Mouse (Mus musculus): ENCODE results near the gene Erich4. TPM values are rescaled to one million over a fixed set of nuclear protein-coding genes. Genes with fewer than 3 reads are reported as not detected.

Gene Erich4
- polyA plus RNA-seq (2015; fragmentation: Nextera tagmentation; extraction: Ambion mirVana): 10.1 and 11.2 TPM in 2 replicates

DNA sequence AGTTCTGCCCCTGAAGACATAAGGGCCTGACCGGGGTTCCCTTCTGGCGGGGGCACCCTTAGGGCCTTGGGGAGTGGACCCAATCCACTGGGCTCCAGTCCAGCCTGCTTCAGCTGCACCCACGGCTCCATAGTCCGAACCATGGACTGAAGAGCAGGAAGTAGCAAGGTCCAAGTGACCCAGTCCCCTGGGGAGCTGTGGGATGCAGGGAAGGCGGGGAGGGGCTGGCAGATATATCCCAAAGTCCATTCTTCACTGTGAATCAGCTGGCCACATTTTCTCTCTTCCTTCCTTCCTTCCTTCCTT lies at the start of gene Erich4:
Gene Erich4 (minus strand): TSS at position 187 of the 306 bp plus-strand sequence.
- Histone ChIP-seq H3K9ac (ENCODE audit: low read depth, low read length) (no peak within 1 kb of the TSS), H3K4me3 (replicated peaks; ENCODE audit: low read depth, low read length) (no peak within 1 kb of the TSS), H3K4me1 (replicated peaks; ENCODE audit: insufficient read depth, low read length) (0 out of 2 replicates have a peak, but pooled peaks cover 6% of the 10 kb centered on the region), H3K9me3 (replicated peaks; ENCODE audit: low read length) (no peaks in the 10 kb centered on the region), H3K27ac (0 out of 2 replicates have a peak within 1 kb of the TSS, but pooled peaks have one; percentile 25), H3K27me3 (ENCODE audit: insufficient read depth, low read length) (no peaks in the 10 kb centered on the region), H3K36me3 (ENCODE audit: insufficient read depth, low read length) (no peaks in the 10 kb centered on the region), H3K4me2 (ENCODE audit: low read length) (no peak within 1 kb of the TSS)
- ATAC-seq (replicated peaks; ENCODE audit: low FRiP score, low read depth): peak; percentile 70
- peak; percentile 15 for DNase-seq (ENCODE audit: low spot score)
- no peak for TF ChIP-seq CTCF (IDR thresholded peaks at IDR 0.05; ENCODE audit: low read depth)
- WGBS: 69% methylated on average over 5 of the region's 5 CpGs

DNA sequence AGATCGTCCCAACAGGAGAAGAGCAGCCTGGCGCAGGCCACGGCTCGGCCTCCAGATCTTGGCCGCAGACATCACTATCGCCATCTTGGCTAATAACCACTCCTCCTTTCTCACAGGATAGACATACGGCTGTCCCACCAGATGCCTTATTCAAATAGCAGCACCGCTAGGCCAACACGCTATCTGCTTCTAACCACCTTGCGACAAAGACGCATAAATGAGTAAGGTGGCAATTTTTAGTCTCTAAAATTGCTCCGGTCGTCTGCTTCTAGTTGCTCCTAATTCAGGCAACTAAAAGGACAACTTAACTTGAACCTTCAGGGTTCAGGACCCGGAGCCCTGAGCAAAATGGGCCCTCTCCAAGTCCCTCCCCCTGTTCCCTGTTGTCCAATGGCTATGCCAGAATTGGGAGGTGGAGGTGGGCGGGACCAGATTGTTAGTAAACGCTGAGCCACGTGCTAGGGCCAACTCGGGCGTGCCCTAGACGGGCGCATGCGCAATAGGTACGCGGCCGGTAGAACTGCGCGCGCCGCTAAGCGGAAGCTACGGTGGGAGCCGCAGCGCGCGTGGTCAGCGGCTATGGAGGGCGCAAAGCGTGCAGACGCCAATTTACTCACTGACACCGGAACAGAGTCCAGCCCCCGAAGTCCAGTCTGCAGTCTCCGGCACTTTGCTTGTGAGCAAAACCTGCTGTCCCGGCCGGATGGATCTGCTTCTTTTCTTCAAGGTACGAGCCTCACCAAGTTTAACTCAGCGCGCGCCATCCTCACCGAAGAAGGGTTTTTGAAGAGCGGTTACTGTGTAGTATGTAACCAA lies 43.2 kb upstream of the Erich4 start, which contains the start of the genes Bckdha and Exosc5:
Gene Bckdha (minus strand): TSS at position 325 of the 816 bp plus-strand sequence.
Gene Exosc5 (plus strand): TSS at position 508 of the 816 bp plus-strand sequence.
- ATAC-seq (replicated peaks; ENCODE audit: low FRiP score, low read depth): peak; percentile 99
- Histone ChIP-seq H3K4me1 (replicated peaks; ENCODE audit: insufficient read depth, low read length) (0 out of 2 replicates have a peak, but pooled peaks cover 4% of the 10 kb centered on the region), H3K27ac (peak within 1 kb of the TSS; percentile 85), H3K27me3 (ENCODE audit: insufficient read depth, low read length) (no peaks in the 10 kb centered on the region), H3K36me3 (ENCODE audit: insufficient read depth, low read length) (peaks cover 4% of the 10 kb centered on the region; the same call in 1 of the 2 replicates), H3K4me2 (ENCODE audit: low read length) (peak within 1 kb of the TSS; percentile 84), H3K9me3 (replicated peaks; ENCODE audit: low read length) (no peaks in the 10 kb centered on the region), H3K9ac (ENCODE audit: low read depth, low read length) (peak within 1 kb of the TSS; percentile 73), H3K4me3 (replicated peaks; ENCODE audit: low read depth, low read length) (peak within 1 kb of the TSS; percentile 59)
- WGBS: under 1% methylated on average over 50 of the region's 50 CpGs
- TF ChIP-seq CTCF (IDR thresholded peaks at IDR 0.05; ENCODE audit: low read depth): no peak
- DNase-seq (ENCODE audit: low spot score): peak; percentile 100

DNA sequence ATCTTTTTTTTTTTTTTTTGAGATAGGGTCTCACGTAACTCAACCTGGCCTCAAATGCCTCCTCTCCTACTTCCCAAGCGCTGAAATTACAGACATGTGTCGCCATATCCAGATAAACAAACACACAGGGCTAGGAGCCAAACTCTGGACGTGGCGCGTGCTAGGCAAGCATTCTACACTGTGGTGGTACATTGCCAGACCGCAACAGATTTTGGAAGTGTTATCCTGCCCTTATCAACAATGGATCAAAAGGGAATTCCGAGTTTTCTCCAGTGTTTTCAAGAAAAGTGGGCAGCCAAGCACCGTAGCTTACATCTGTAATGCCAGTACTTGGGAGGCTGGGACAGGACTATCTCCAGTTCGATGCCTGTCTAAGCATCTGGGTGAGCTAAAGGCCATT lies 42.1 kb upstream of the Erich4 start:
- Histone ChIP-seq H3K27me3 (ENCODE audit: insufficient read depth, low read length) (no peaks in the 10 kb centered on the region), H3K4me1 (replicated peaks; ENCODE audit: insufficient read depth, low read length) (0 out of 2 replicates have a peak, but pooled peaks cover 4% of the 10 kb centered on the region), H3K4me2 (ENCODE audit: low read length) (peak overlapping the region; percentile 66), H3K27ac (peak overlapping the region; percentile 85; the same call in 1 of the 2 replicates), H3K36me3 (ENCODE audit: insufficient read depth, low read length) (no peaks in the 10 kb centered on the region), H3K9ac (ENCODE audit: low read depth, low read length) (peak overlapping the region; percentile 73), H3K4me3 (replicated peaks; ENCODE audit: low read depth, low read length) (peak overlapping the region; percentile 59), H3K9me3 (replicated peaks; ENCODE audit: low read length) (no peaks in the 10 kb centered on the region)
- ATAC-seq (replicated peaks; ENCODE audit: low FRiP score, low read depth) (no peak), DNase-seq (ENCODE audit: low spot score) (no peak)
- no peak for TF ChIP-seq CTCF (IDR thresholded peaks at IDR 0.05; ENCODE audit: low read depth)
- 32% methylated on average over 10 of the region's 10 CpGs for WGBS

DNA sequence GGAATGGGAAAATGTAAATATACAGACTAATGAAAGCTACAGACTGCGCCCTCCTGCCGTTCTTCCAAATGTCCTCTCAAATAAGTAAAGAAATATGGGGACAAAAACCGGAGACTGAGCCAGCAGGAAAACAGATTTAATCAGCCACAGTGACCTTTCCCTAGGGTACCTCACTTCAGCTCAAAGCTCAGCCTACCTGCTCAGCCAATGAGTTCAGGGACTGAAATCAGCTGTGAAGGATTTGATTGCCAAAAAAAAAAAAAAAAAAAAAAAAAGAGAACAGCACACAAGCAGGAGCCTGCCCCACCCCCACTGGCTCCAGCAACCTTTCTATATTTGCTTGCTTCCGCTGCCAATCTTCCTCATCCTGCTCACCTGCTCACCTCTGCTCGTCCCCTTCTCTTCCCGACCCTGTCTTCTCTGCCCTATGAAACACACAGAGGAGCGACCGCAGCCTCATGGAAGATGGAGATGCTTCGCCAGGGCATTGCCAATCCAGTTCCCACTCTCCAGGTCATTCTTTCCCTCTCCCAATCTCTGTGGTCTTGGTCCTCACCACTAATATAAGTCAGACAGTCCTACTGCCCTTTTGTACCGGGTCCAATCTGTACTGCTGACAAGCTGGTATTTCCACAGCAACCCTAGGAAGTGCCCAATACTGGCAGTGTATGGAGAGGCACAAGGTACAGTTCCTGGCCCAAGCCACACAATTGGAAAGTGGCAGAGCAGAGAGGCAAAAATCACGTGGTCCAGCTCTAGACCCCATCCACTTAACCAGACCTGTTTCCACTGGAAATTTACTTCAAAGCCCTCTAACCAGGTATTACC lies 40.1 kb upstream of the Erich4 start:
- Histone ChIP-seq H3K9ac (ENCODE audit: low read depth, low read length) (no peak overlapping the region), H3K27ac (no peak overlapping the region), H3K4me1 (replicated peaks; ENCODE audit: insufficient read depth, low read length) (0 out of 2 replicates have a peak, but pooled peaks cover 4% of the 10 kb centered on the region), H3K4me2 (ENCODE audit: low read length) (no peak overlapping the region), H3K36me3 (ENCODE audit: insufficient read depth, low read length) (no peaks in the 10 kb centered on the region), H3K4me3 (replicated peaks; ENCODE audit: low read depth, low read length) (no peak overlapping the region), H3K9me3 (replicated peaks; ENCODE audit: low read length) (no peaks in the 10 kb centered on the region), H3K27me3 (ENCODE audit: insufficient read depth, low read length) (no peaks in the 10 kb centered on the region)
- TF ChIP-seq CTCF (IDR thresholded peaks at IDR 0.05; ENCODE audit: low read depth): no peak
- ATAC-seq (replicated peaks; ENCODE audit: low FRiP score, low read depth) (no peak), DNase-seq (ENCODE audit: low spot score) (no peak)
- 80% methylated on average over 11 of the region's 11 CpGs for WGBS

DNA sequence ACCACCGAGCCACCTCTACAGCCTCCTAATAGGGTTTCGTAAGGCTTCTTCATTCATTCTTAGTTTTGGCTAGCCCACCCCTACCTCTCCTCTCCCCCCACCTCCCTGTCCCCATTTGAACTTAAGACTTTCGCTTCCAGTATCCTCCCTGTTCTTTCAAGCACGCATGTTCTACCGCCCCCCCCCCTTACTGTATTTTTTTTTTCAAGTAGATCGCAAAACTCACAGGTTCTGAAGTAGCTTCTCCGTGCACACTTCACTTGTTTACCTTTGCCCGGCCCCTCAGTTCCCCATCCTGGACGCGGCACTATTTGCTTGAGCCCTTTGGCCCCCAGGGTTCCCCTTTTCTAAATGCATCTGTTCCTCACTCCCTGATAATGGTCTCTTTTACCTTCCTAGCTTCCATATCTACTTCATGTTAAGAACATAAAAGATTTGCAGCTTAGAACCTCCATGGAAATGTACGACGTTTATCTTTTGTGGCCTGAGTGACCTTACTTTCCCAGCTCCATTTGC lies 36.6 kb upstream of the Erich4 start:
- DNase-seq (ENCODE audit: low spot score): no peak
- H3K4me3 ChIP-seq (replicated peaks; ENCODE audit: low read depth, low read length): no peak overlapping the region
- no peak overlapping the region for H3K27ac ChIP-seq
- no peak overlapping the region for H3K9ac ChIP-seq (ENCODE audit: low read depth, low read length)
- TF ChIP-seq CTCF (IDR thresholded peaks at IDR 0.05; ENCODE audit: low read depth): no peak
- H3K36me3 ChIP-seq (ENCODE audit: insufficient read depth, low read length): no peaks in the 10 kb centered on the region
- H3K4me1 ChIP-seq (replicated peaks; ENCODE audit: insufficient read depth, low read length): 0 out of 2 replicates have a peak, but pooled peaks cover 2% of the 10 kb centered on the region
- no peaks in the 10 kb centered on the region for H3K27me3 ChIP-seq (ENCODE audit: insufficient read depth, low read length)
- no peak for ATAC-seq (replicated peaks; ENCODE audit: low FRiP score, low read depth)
- 83% methylated on average over 12 of the region's 12 CpGs for WGBS
- H3K9me3 ChIP-seq (replicated peaks; ENCODE audit: low read length): no peaks in the 10 kb centered on the region
- H3K4me2 ChIP-seq (ENCODE audit: low read length): no peak overlapping the region

DNA sequence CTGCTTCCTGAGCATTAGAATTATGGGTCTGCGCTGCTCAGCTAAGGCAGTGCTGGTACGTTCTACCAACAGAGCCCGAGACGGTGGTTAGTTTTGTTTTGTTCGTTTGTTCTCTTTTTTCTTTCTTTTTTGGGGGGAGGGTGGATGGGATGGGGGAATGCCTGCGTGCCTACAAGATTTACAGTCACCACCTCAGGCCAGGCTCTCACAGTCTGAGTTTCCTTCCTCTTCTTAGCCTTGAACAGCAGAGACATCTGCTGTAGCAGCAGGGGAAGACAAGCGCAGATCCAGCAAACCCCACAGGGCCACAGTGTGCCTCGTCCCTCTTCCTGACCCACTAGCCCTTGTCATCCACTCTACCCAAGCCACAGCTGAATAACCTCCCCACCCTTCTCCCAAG lies 35.6 kb upstream of the Erich4 start:
- ATAC-seq (replicated peaks; ENCODE audit: low FRiP score, low read depth): no peak
- DNase-seq (ENCODE audit: low spot score): no peak
- H3K4me2 ChIP-seq (ENCODE audit: low read length): no peak overlapping the region
- H3K4me1 ChIP-seq (replicated peaks; ENCODE audit: insufficient read depth, low read length): no peaks in the 10 kb centered on the region
- WGBS: 79% methylated on average over 8 of the region's 8 CpGs
- no peak for TF ChIP-seq CTCF (IDR thresholded peaks at IDR 0.05; ENCODE audit: low read depth)
- no peaks in the 10 kb centered on the region for H3K9me3 ChIP-seq (replicated peaks; ENCODE audit: low read length)
- H3K4me3 ChIP-seq (replicated peaks; ENCODE audit: low read depth, low read length): no peak overlapping the region
- H3K27me3 ChIP-seq (ENCODE audit: insufficient read depth, low read length): no peaks in the 10 kb centered on the region
- no peak overlapping the region for H3K27ac ChIP-seq
- H3K9ac ChIP-seq (ENCODE audit: low read depth, low read length): no peak overlapping the region
- H3K36me3 ChIP-seq (ENCODE audit: insufficient read depth, low read length): no peaks in the 10 kb centered on the region

All from kidney, postnatal 0 days (tissue).